Mouse (Mus musculus): ENCODE results near the gene Rnf182. TPM values are rescaled to one million over a fixed set of nuclear protein-coding genes. Genes with fewer than 3 reads are reported as not detected.

Rnf182 gene
- polyA plus RNA-seq, 1 experiment from 2014 or later: 9.1 TPM

DNA sequence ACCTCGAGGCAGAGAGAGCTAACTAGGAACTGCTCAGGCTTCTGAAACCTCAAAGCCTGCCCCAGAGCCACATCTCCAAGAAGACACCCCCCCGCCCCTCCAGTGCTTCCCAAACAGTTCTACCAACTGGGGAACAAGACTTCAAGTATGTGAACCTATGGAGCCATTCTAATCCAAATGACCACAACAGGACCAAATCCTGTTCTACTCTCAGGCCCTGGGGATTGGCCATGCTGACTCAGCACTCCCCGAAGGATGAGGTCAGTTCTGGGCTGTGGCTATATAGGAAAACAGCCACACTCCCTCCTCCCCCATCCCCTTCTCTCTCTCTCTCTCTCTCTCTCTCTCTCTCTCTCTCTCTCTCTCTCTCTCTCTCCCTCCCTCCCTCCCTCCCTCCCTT is 28.5 kb upstream of the Rnf182 start:
- H3K9ac ChIP-seq: no peak overlapping the region
- no peak overlapping the region for H3K4me2 ChIP-seq (replicated peaks)
- no peaks in the 10 kb centered on the region for H3K27me3 ChIP-seq
- no peaks in the 10 kb centered on the region for H3K9me3 ChIP-seq
- H3K4me1 ChIP-seq: peaks cover 30% of the 10 kb centered on the region
- H3K36me3 ChIP-seq: no peaks in the 10 kb centered on the region
- no peak overlapping the region for H3K27ac ChIP-seq
- WGBS: 88% methylated on average over 3 of the region's 3 CpGs
- no peak overlapping the region for H3K4me3 ChIP-seq
- ATAC-seq (ENCODE audit: low FRiP score, low read depth): no peak

DNA sequence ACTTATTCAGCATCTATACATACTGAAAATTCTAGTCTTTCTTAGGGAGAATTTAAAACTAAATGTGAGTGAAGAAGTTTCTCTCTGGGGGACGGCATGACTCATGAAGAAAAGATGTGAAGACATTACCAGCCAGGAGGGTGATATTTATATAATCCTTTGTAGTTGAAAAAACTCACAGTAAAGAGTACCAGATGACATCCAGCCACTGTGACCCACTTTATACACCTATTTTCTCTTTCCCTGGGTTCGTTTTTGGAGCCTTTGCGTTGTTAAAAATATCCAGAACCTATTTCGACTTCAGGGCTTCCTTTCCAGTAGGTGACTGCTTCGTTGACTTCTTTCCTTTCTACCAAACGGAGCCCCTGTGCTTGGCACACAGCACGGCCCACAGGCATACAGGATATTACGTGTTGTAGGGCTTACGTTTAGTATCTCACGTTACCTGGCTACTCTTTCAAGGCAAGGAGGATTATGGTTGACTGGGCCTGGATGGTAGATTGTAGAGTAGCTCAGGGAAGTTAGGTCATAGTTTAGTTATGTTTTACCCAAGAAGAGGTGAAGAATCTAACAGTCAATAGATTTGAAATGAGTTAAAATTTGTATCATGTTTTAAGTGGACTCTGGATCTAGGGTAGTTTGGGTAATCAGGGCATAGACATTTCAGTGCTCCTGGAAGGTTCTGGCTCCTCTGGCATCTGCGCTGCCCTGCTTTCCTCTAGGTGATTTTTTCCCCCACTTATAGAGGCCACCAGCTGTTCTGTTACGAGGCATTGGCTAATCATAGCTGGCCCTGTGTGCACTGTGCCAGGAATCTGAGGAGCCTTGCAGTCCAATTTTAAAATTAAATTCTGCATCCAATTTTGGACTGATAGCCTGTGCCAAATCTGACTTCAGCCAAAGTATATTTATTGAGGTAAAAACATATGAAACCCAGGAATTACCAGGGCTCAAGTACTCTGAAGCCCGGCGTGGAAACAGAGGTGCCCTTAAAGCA is 27.4 kb upstream of the Rnf182 start:
- H3K27ac ChIP-seq: peak overlapping the region; percentile 86
- WGBS: 37% methylated on average over 14 of the region's 14 CpGs
- H3K4me3 ChIP-seq: no peak overlapping the region
- no peaks in the 10 kb centered on the region for H3K27me3 ChIP-seq
- peaks cover 29% of the 10 kb centered on the region for H3K4me1 ChIP-seq
- H3K9me3 ChIP-seq: no peaks in the 10 kb centered on the region
- no peaks in the 10 kb centered on the region for H3K36me3 ChIP-seq
- ATAC-seq (ENCODE audit: low FRiP score, low read depth): peak; percentile 92
- H3K4me2 ChIP-seq (replicated peaks): peak overlapping the region; percentile 28
- no peak overlapping the region for H3K9ac ChIP-seq

DNA sequence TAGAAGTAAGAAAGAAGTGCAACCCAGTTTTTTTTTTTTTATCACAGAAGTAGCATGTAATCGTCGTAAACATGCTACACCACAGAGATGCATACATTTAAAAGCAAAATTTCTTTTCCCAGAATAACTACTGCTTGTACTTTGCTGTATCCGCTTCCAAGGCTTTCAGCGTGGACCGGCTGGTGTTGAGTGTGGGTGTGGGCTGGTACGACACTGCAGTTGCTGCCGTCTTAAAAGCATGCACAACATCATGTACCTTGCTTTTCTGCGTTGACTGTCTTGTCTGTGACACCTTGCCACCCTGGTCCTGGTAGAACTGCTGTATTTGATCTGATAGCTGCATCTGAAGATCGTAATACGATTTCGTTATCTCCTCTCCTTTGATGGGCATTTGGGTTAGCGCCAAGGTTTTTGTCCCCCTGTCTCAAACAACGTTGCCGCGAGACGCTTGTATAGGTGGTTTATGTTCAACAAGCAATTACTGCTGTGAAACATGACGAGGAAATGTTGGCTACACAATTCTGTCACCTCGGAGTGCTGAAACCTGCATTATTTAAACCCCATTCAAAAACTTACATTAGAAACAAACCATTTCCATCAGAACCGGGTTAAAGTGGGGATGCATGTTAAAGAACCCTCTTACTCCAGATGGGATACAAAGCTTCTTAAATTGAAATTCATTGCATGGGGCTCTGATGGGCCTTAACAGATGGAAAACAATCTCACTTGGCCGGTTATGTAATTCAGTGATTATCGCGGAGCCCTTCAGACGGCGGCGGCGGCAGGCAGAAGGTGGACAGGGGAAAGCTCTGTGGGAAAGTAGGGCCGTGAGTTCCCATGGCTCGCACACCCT is 23.5 kb upstream of the Rnf182 start:
- no peak overlapping the region for H3K27ac ChIP-seq
- H3K9me3 ChIP-seq: no peaks in the 10 kb centered on the region
- H3K9ac ChIP-seq: no peak overlapping the region
- no peaks in the 10 kb centered on the region for H3K36me3 ChIP-seq
- no peak overlapping the region for H3K4me3 ChIP-seq
- no peaks in the 10 kb centered on the region for H3K27me3 ChIP-seq
- ATAC-seq (ENCODE audit: low FRiP score, low read depth): no peak
- no peak overlapping the region for H3K4me2 ChIP-seq (replicated peaks)
- 71% methylated on average over 28 of the region's 28 CpGs for WGBS
- H3K4me1 ChIP-seq: peaks cover 25% of the 10 kb centered on the region

DNA sequence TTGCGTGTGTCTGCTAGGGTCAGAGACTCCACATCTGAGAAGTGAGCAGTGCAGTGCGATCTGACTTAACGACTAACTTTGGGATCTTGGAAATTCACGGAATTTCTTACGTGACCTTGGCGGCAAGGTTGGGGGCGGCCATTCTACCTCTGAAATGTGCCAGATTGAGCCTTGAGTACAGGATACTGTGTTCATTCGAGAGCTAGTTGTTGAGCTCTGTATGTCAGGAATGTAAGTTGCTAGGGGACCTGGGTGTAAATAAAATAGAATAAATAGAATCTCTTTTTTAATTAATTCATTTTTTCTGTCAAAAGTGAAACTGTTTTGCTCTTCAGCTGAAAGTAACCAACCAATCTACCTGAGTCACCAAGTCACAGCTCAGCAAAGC is 22.8 kb upstream of the Rnf182 start:
- Histone ChIP-seq H3K4me3 (no peak overlapping the region), H3K9ac (no peak overlapping the region), H3K27me3 (no peaks in the 10 kb centered on the region), H3K27ac (no peak overlapping the region), H3K4me2 (replicated peaks) (no peak overlapping the region), H3K36me3 (no peaks in the 10 kb centered on the region), H3K9me3 (no peaks in the 10 kb centered on the region), H3K4me1 (peaks cover 24% of the 10 kb centered on the region)
- WGBS: 54% methylated on average over 8 of the region's 8 CpGs
- ATAC-seq (ENCODE audit: low FRiP score, low read depth): no peak

DNA sequence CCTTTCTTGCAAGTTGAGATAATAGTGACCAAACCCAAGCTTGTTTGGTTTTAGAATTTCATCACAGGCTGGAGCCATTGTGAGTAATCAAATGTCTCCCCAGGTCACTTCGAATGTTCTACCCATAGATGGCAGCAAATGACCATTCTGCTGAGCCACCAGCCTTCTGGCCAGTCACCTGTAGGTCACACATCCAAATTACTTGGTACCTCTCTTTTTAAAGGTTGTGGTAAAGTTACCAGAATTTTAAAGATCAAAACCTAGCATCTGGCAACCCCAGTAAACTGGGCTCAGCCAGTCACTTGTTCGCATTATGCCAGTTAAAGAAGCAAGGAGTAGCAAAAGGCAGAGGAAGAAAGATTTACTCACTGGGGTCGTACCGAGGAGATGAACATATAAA is 19.6 kb upstream of the Rnf182 start:
- H3K4me2 ChIP-seq (replicated peaks): no peak overlapping the region
- H3K9ac ChIP-seq: no peak overlapping the region
- H3K27ac ChIP-seq: no peak overlapping the region
- H3K27me3 ChIP-seq: no peaks in the 10 kb centered on the region
- no peak for ATAC-seq (ENCODE audit: low FRiP score, low read depth)
- no peaks in the 10 kb centered on the region for H3K9me3 ChIP-seq
- H3K4me1 ChIP-seq: peaks cover 5% of the 10 kb centered on the region; the same call in 1 of the 2 replicates
- H3K36me3 ChIP-seq: no peaks in the 10 kb centered on the region
- 42% methylated on average over 4 of the region's 4 CpGs for WGBS
- H3K4me3 ChIP-seq: no peak overlapping the region

DNA sequence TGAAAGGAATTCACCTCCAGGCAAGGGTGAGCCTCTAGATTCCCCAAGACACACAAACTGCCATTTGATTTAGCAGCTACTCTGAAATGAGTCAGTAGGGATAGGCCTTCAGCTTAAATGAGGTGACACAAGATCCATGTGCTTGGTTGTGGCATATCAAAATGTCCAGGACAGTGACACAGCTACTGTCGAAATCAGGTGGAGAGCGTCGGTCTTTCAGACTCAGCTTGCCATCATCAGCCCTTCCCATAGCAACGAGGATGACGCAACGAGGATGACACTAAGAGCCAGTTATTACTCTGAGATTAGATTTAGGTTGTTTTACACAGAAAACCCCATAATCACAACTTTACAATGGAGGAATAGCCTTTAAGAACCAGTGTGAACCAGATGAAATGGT is 14.5 kb upstream of the Rnf182 start:
- Histone ChIP-seq H3K9me3 (no peaks in the 10 kb centered on the region), H3K4me1 (peaks cover 10% of the 10 kb centered on the region), H3K27ac (no peak overlapping the region), H3K27me3 (0 out of 2 replicates have a peak, but pooled peaks cover 4% of the 10 kb centered on the region), H3K36me3 (no peaks in the 10 kb centered on the region), H3K4me2 (replicated peaks) (no peak overlapping the region), H3K4me3 (no peak overlapping the region), H3K9ac (no peak overlapping the region)
- no peak for ATAC-seq (ENCODE audit: low FRiP score, low read depth)
- 96% methylated on average over 6 of the region's 6 CpGs for WGBS

DNA sequence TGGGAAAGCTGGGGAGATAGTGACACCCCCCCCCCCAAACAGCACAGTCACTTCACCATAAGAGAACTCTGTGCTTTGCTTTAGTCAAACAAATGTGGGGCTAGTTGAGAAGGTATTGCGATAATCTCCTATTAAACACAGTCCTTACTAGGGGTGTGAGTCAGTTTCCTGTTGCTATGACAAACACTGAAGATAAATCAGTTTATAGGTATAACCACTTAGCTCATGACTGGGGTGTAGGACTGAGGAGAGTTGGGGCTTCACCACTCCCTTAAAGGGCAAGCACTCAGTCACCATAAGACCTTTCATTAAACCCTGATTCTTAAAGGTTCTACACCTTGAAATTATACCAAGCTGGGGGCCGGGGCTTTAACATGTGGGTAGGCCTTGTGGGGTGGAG is 13.1 kb upstream of the Rnf182 start:
- H3K9me3 ChIP-seq: no peaks in the 10 kb centered on the region
- no peak overlapping the region for H3K4me2 ChIP-seq (replicated peaks)
- peaks cover 13% of the 10 kb centered on the region for H3K4me1 ChIP-seq
- WGBS: 94% methylated on average over 2 of the region's 2 CpGs
- no peaks in the 10 kb centered on the region for H3K36me3 ChIP-seq
- H3K4me3 ChIP-seq: no peak overlapping the region
- 0 out of 2 replicates have a peak, but pooled peaks cover 4% of the 10 kb centered on the region for H3K27me3 ChIP-seq
- H3K9ac ChIP-seq: no peak overlapping the region
- no peak for ATAC-seq (ENCODE audit: low FRiP score, low read depth)
- H3K27ac ChIP-seq: no peak overlapping the region

DNA sequence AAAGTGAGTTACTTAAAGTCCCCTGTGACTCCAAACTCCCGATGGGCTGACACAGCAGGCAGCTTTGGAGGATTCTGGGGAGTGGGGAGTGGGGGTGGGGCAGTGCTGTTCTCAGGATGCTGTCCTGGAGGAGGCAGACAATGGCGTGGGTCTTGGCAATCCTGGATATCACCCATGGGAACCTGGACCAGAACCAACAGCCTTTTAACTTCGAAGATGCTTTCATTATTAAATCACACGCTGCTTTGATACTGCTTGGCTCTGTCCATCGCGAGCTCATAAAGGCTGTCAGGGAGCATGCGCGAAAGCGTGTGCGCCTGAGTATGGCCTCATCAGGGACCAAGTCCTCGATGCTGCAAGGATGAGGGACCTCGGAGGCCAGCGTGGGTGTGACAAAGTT is 12.5 kb upstream of the Rnf182 start:
- H3K9me3 ChIP-seq: no peaks in the 10 kb centered on the region
- 0 out of 2 replicates have a peak, but pooled peaks cover 4% of the 10 kb centered on the region for H3K27me3 ChIP-seq
- no peaks in the 10 kb centered on the region for H3K36me3 ChIP-seq
- no peak for ATAC-seq (ENCODE audit: low FRiP score, low read depth)
- WGBS: 64% methylated on average over 13 of the region's 13 CpGs
- H3K27ac ChIP-seq: no peak overlapping the region; the same call in 1 of the 2 replicates
- no peak overlapping the region for H3K9ac ChIP-seq
- peaks cover 13% of the 10 kb centered on the region for H3K4me1 ChIP-seq
- no peak overlapping the region for H3K4me3 ChIP-seq
- no peak overlapping the region for H3K4me2 ChIP-seq (replicated peaks)

DNA sequence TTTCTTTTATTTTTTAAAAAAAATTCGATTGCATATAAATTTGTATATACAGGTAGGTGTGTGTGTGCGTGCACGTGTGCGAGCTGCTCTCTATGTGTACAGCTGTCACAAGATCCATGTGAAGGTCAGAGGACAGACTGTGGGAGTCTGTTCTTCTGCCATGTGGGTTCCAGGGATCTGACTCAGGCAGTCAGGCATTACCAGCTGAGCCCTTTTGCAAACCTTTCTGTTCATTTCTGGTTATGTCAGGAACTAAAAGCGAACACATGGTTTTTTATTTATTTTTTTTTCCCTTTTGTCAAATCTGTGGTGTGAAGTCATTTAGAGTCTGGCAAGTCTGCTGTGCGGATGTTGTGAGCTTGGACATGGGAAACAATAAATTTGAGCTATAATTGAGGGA is 6.7 kb upstream of the Rnf182 start:
- Histone ChIP-seq H3K27ac (no peak overlapping the region), H3K27me3 (0 out of 2 replicates have a peak, but pooled peaks cover 3% of the 10 kb centered on the region), H3K9ac (no peak overlapping the region), H3K4me1 (peaks cover 3% of the 10 kb centered on the region; the same call in 1 of the 2 replicates), H3K9me3 (no peaks in the 10 kb centered on the region), H3K36me3 (no peaks in the 10 kb centered on the region), H3K4me2 (replicated peaks) (no peak overlapping the region), H3K4me3 (no peak overlapping the region)
- 71% methylated on average over 6 of the region's 6 CpGs for WGBS
- ATAC-seq (ENCODE audit: low FRiP score, low read depth): no peak

DNA sequence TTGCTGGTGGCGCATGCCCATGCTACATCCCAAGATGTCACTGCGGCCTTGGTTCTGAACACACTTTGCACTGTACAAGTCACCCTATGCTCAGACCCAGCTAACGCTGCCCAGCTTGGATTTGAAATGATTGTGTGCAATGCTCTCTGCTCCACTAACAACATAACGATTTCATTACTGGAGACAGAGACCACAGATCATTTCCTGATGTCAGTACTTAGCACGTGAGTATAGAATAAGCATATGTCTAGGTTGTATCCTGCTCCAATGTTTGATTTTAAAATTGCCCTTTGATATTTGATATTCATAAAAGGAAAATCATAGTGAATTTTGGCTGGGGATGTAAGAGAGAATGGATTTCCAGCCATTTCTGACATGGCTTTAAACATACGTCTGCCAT is 3.5 kb upstream of the Rnf182 start:
- Histone ChIP-seq H3K27me3 (no peaks in the 10 kb centered on the region), H3K4me1 (peaks cover 13% of the 10 kb centered on the region), H3K9ac (no peak overlapping the region), H3K4me2 (replicated peaks) (no peak overlapping the region), H3K36me3 (no peaks in the 10 kb centered on the region), H3K9me3 (no peaks in the 10 kb centered on the region), H3K27ac (no peak overlapping the region), H3K4me3 (no peak overlapping the region)
- WGBS: 58% methylated on average over 6 of the region's 6 CpGs
- ATAC-seq (ENCODE audit: low FRiP score, low read depth): no peak

DNA sequence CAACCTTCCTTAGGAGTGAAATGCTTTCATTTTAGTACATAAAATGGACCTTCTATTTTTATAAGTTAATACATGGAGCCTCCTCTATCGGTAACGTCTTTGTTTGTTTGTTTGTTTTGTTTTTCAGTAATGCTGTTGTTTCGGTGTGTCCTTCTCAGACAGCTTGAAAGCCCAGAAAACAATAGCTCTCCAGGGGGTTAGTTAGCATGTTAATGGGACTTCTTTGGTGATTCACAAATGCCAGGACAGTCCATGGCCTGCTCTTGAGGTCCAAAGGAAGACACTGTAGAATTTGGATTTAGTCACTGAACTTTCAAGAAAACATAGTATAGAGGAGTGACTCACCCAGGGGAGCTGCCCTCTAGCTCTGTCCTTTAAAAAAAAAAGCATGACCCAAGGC is 843 bp upstream of the Rnf182 start:
- Histone ChIP-seq H3K9ac (no peak overlapping the region), H3K27ac (no peak overlapping the region), H3K36me3 (no peaks in the 10 kb centered on the region), H3K4me1 (peaks cover 27% of the 10 kb centered on the region), H3K4me2 (replicated peaks) (no peak overlapping the region), H3K4me3 (no peak overlapping the region), H3K27me3 (no peaks in the 10 kb centered on the region), H3K9me3 (no peaks in the 10 kb centered on the region)
- ATAC-seq (ENCODE audit: low FRiP score, low read depth): no peak
- WGBS: 95% methylated on average over 3 of the region's 3 CpGs

DNA sequence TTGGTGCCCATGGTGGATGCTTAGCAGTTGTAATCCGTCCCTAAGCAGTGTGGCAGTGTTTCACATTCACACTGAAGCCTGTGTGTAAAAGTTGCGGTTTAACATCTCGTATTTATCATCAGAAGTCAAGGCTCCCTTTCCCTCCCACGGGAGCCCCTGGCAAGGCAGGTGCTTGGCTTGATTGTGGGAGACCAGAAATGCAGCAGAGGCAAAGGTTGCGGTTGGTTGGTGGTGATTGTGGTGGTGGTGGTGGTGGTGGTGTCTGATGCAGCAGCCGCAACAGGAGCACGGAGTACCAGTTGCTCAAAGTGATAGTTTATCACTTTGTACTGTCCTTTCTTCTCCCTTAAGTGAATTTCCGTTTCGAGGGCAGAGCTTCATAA is 325 bp upstream of the Rnf182 start:
- H3K4me3 ChIP-seq: peak overlapping the region; percentile 78
- 26% methylated on average over 9 of the region's 9 CpGs for WGBS
- ATAC-seq (ENCODE audit: low FRiP score, low read depth): 0 out of 2 replicates have a peak, but pooled peaks have one; percentile 10
- no peaks in the 10 kb centered on the region for H3K27me3 ChIP-seq
- no peaks in the 10 kb centered on the region for H3K36me3 ChIP-seq
- peak overlapping the region; percentile 85 for H3K9ac ChIP-seq
- H3K4me1 ChIP-seq: peaks cover 27% of the 10 kb centered on the region
- H3K9me3 ChIP-seq: no peaks in the 10 kb centered on the region
- peak overlapping the region; percentile 55; the same call in 1 of the 2 replicates for H3K27ac ChIP-seq
- peak overlapping the region; percentile 89 for H3K4me2 ChIP-seq (replicated peaks)
